Mouse (Mus musculus): Measurements from ENCODE around the gene Tbx4. TPM values are rescaled to one million over a fixed set of nuclear protein-coding genes. Genes with fewer than 3 reads are reported as not detected.

Gene Tbx4
- polyA plus RNA-seq, 1 experiment from 2014 or later: 0.05 TPM

GRCm38 (mm10) chr11:85842596-85843346, 43.5 kb upstream of the Tbx4 start:
- TF ChIP-seq CTCF (IDR thresholded peaks at IDR 0.05; ENCODE audit: low read depth): no peak
- no peak for TF ChIP-seq EP300 (optimal IDR thresholded peaks at IDR 0.05)
- peaks cover 4% of the 10 kb centered on the region; the same call in 1 of the 2 replicates for H3K27me3 ChIP-seq (ENCODE audit: control insufficient read depth, insufficient read depth, low read length)
- ATAC-seq (ENCODE audit: low FRiP score, low TSS enrichment): no peak
- H3K4me2 ChIP-seq (replicated peaks; ENCODE audit: low read depth): peak overlapping the region; percentile 85
- DNase-seq (ENCODE audit: low spot score): peak; percentile 36
- peaks cover 4% of the 10 kb centered on the region; the same call in 1 of the 2 replicates for H3K4me1 ChIP-seq (replicated peaks; ENCODE audit: control insufficient read depth, insufficient read depth)
- 0 out of 2 replicates have a peak overlapping the region, but pooled peaks have one; percentile 28 for H3K9ac ChIP-seq (ENCODE audit: low read length)
- peaks cover 7% of the 10 kb centered on the region; the same call in 1 of the 2 replicates for H3K36me3 ChIP-seq (ENCODE audit: control insufficient read depth, insufficient read depth, low read length)
- no peaks in the 10 kb centered on the region for H3K9me3 ChIP-seq (ENCODE audit: control insufficient read depth, low read length)
- peak overlapping the region; percentile 55; the same call in 1 of the 2 replicates for H3K4me3 ChIP-seq (ENCODE audit: low read depth, low read length)
- 13% methylated on average over 24 of the region's 24 CpGs for WGBS
- H3K27ac ChIP-seq (replicated peaks): peak overlapping the region; percentile 69

GRCm38 (mm10) chr11:85843347-85843692, 42.9 kb upstream of the Tbx4 start:
- H3K27me3 ChIP-seq (ENCODE audit: control insufficient read depth, insufficient read depth, low read length): peaks cover 2% of the 10 kb centered on the region; the same call in 1 of the 2 replicates
- peak overlapping the region; percentile 69 for H3K27ac ChIP-seq (replicated peaks)

GRCm38 (mm10) chr11:85844144-85844965, 41.9 kb upstream of the Tbx4 start:
- peak; percentile 94 for DNase-seq (ENCODE audit: low spot score)
- H3K36me3 ChIP-seq (ENCODE audit: control insufficient read depth, insufficient read depth, low read length): peaks cover 4% of the 10 kb centered on the region; the same call in 1 of the 2 replicates
- TF ChIP-seq CTCF (IDR thresholded peaks at IDR 0.05; ENCODE audit: low read depth) (peak; percentile 96), EP300 (optimal IDR thresholded peaks at IDR 0.05) (no peak)

More at GRCm38 (mm10) chr11:85843347-85843692, 42.9 kb upstream of the Tbx4 start:
- Histone ChIP-seq H3K4me2 (replicated peaks; ENCODE audit: low read depth) (peak overlapping the region; percentile 85), H3K4me3 (ENCODE audit: low read depth, low read length) (peak overlapping the region; percentile 55), H3K36me3 (ENCODE audit: control insufficient read depth, insufficient read depth, low read length) (peaks cover 4% of the 10 kb centered on the region; the same call in 1 of the 2 replicates), H3K9me3 (ENCODE audit: control insufficient read depth, low read length) (no peaks in the 10 kb centered on the region), H3K9ac (ENCODE audit: low read length) (peak overlapping the region; percentile 65), H3K4me1 (replicated peaks; ENCODE audit: control insufficient read depth, insufficient read depth) (peaks cover 4% of the 10 kb centered on the region; the same call in 1 of the 2 replicates)
- TF ChIP-seq EP300 (optimal IDR thresholded peaks at IDR 0.05) (no peak), CTCF (IDR thresholded peaks at IDR 0.05; ENCODE audit: low read depth) (peak; percentile 96)
- ATAC-seq (ENCODE audit: low FRiP score, low TSS enrichment) (peak; percentile 51), DNase-seq (ENCODE audit: low spot score) (peak; percentile 85)
- WGBS: 1% methylated on average over 18 of the region's 18 CpGs

GRCm38 (mm10) chr11:85844971-85845370, 41.3 kb upstream of the Tbx4 start:
- DNase-seq (ENCODE audit: low spot score) (no peak), ATAC-seq (ENCODE audit: low FRiP score, low TSS enrichment) (no peak)
- Histone ChIP-seq H3K4me2 (replicated peaks; ENCODE audit: low read depth) (peak overlapping the region; percentile 85; the same call in 1 of the 2 replicates), H3K27me3 (ENCODE audit: control insufficient read depth, insufficient read depth, low read length) (peaks cover 2% of the 10 kb centered on the region; the same call in 1 of the 2 replicates), H3K4me1 (replicated peaks; ENCODE audit: control insufficient read depth, insufficient read depth) (peaks cover 4% of the 10 kb centered on the region; the same call in 1 of the 2 replicates), H3K27ac (replicated peaks) (peak overlapping the region; percentile 69; the same call in 1 of the 2 replicates), H3K4me3 (ENCODE audit: low read depth, low read length) (0 out of 2 replicates have a peak overlapping the region, but pooled peaks have one; percentile 55), H3K9ac (ENCODE audit: low read length) (no peak overlapping the region), H3K36me3 (ENCODE audit: control insufficient read depth, insufficient read depth, low read length) (peaks cover 4% of the 10 kb centered on the region; the same call in 1 of the 2 replicates), H3K9me3 (ENCODE audit: control insufficient read depth, low read length) (no peaks in the 10 kb centered on the region)
- no peak for TF ChIP-seq CTCF (IDR thresholded peaks at IDR 0.05; ENCODE audit: low read depth)
- TF ChIP-seq EP300 (optimal IDR thresholded peaks at IDR 0.05): no peak
- WGBS: 42% methylated on average over 5 of the region's 5 CpGs

More at GRCm38 (mm10) chr11:85844144-85844965, 41.9 kb upstream of the Tbx4 start:
- Histone ChIP-seq H3K9me3 (ENCODE audit: control insufficient read depth, low read length) (no peaks in the 10 kb centered on the region), H3K27me3 (ENCODE audit: control insufficient read depth, insufficient read depth, low read length) (peaks cover 2% of the 10 kb centered on the region; the same call in 1 of the 2 replicates), H3K27ac (replicated peaks) (peak overlapping the region; percentile 69), H3K4me1 (replicated peaks; ENCODE audit: control insufficient read depth, insufficient read depth) (peaks cover 4% of the 10 kb centered on the region; the same call in 1 of the 2 replicates), H3K9ac (ENCODE audit: low read length) (peak overlapping the region; percentile 65), H3K4me3 (ENCODE audit: low read depth, low read length) (peak overlapping the region; percentile 55), H3K4me2 (replicated peaks; ENCODE audit: low read depth) (peak overlapping the region; percentile 85)
- peak; percentile 68 for ATAC-seq (ENCODE audit: low FRiP score, low TSS enrichment)
- 2% methylated on average over 53 of the region's 54 CpGs for WGBS

- Histone ChIP-seq H3K9ac (ENCODE audit: low read length) (no peak overlapping the region), H3K4me1 (replicated peaks; ENCODE audit: control insufficient read depth, insufficient read depth) (peaks cover 4% of the 10 kb centered on the region; the same call in 1 of the 2 replicates), H3K27ac (replicated peaks) (peak overlapping the region; percentile 56), H3K4me3 (ENCODE audit: low read depth, low read length) (no peak overlapping the region), H3K9me3 (ENCODE audit: control insufficient read depth, low read length) (no peaks in the 10 kb centered on the region), H3K27me3 (ENCODE audit: control insufficient read depth, insufficient read depth, low read length) (no peaks in the 10 kb centered on the region; the same call in 1 of the 2 replicates), H3K36me3 (ENCODE audit: control insufficient read depth, insufficient read depth, low read length) (no peaks in the 10 kb centered on the region), H3K4me2 (replicated peaks; ENCODE audit: low read depth) (no peak overlapping the region)
- 43% methylated on average over 5 of the region's 5 CpGs for WGBS
- no peak for TF ChIP-seq CTCF (IDR thresholded peaks at IDR 0.05; ENCODE audit: low read depth)
- no peak for TF ChIP-seq EP300 (optimal IDR thresholded peaks at IDR 0.05)
- DNase-seq (ENCODE audit: low spot score): no peak
- ATAC-seq (ENCODE audit: low FRiP score, low TSS enrichment): no peak; the same call in 1 of the 2 replicates
Observed at GRCm38 (mm10) chr11:85845921-85846320, 40.3 kb upstream of the Tbx4 start.
